Mouse (Mus musculus) activated CD4-positive, CD25-positive, alpha-beta regulatory T cell, adult 4 months (primary cell): Measurements from ENCODE around the gene Ghitm. TPM values are rescaled to one million over a fixed set of nuclear protein-coding genes. Genes with fewer than 3 reads are reported as not detected.

Source experiments
- ATAC-seq: one replicate; pipeline ENCODE4 v1.8.0; 2017
- polyA plus RNA-seq, 2 experiments: library from polyadenylated mRNA; unstranded; fragments of 100-300 nt; shearing (Covaris generic); gene quantifications; one replicate each; pipeline ENCODE4 v1.2.1; 2017

Gene Ghitm
- polyA plus RNA-seq, 2 experiments from 2014 or later, result 350 to 391 TPM

GRCm38 (mm10) chr14:37102484-37102883, 32.6 kb downstream of the Ghitm start:
- ATAC-seq, result no peak

- ATAC-seq, result no peak
Measured at GRCm38 (mm10) chr14:37101531-37101930, 33.5 kb downstream of the Ghitm start.

GRCm38 (mm10) chr14:37097956-37098530, 37.0 kb downstream of the Ghitm start, which contains the start of gene Cdhr1:
TSS of gene Cdhr1 (minus strand) at chr14:37098347.
- ATAC-seq, result no peak

GRCm38 (mm10) chr14:37095556-37095955, 39.5 kb downstream of the Ghitm start:
- no peak for ATAC-seq

GRCm38 (mm10) chr14:37094436-37094835, 40.6 kb downstream of the Ghitm start:
- ATAC-seq, result no peak

GRCm38 (mm10) chr14:37083755-37084154, 51.3 kb downstream of the Ghitm start:
- ATAC-seq, result no peak

- ATAC-seq, result no peak
Measured at GRCm38 (mm10) chr14:37080724-37081123, 54.3 kb downstream of the Ghitm start.

Other genes starting within 250 kb of the Ghitm start
- 10 to 100 TPM; 15.4 to 21.1 TPM for gene Ccser2, start 166.5 kb downstream of the Ghitm start, polyA plus RNA-seq
- gene Rgr, start 86.3 kb downstream of the Ghitm start, polyA plus RNA-seq, result not detected
- not detected for gene Lrit1, start 80.4 kb downstream of the Ghitm start, polyA plus RNA-seq
- not detected for gene Lrit2, start 67.3 kb downstream of the Ghitm start, polyA plus RNA-seq
- not detected for gene Cdhr1, start 36.9 kb downstream of the Ghitm start, polyA plus RNA-seq
- under 1 TPM in 1 of 2 experiments, not detected in 1; 0.49 TPM for gene 2610528A11Rik, start 21.2 kb downstream of the Ghitm start, polyA plus RNA-seq